Mouse (Mus musculus): ENCODE results near the gene Kif1b. TPM values are rescaled to one million over a fixed set of nuclear protein-coding genes. Genes with fewer than 3 reads are reported as not detected.
A peak's percentile ranks its signal among the peaks of the same experiment; 100 is the strongest.

Kif1b gene
- polyA plus RNA-seq, 2 experiments, result 3.6 to 4.6 TPM

- no peaks in the 10 kb centered on the region for H3K9me3 ChIP-seq (ENCODE audit: control insufficient read depth, low read length)
- peak within 1 kb of the TSS; percentile 71 to 76 for H3K4me3 ChIP-seq (ENCODE audit: insufficient read depth in 1 of 2, low read depth in 2 of 2, low read length in 2 of 2)
- peaks cover 3 to 4% of the 10 kb centered on the region in 2 experiments; a peak in 2 of 4 replicates for H3K4me1 ChIP-seq (replicated peaks; ENCODE audit: control insufficient read depth in 2 of 2, insufficient read depth in 2 of 2, low read length in 1 of 2)
- H3K9ac ChIP-seq (replicated peaks), result peak within 1 kb of the TSS; percentile 79
- peak; percentile 90 for ATAC-seq (ENCODE audit: insufficient read depth)
- H3K27ac ChIP-seq, result peak within 1 kb of the TSS; percentile 52
- no peaks in the 10 kb centered on the region for H3K27me3 ChIP-seq (ENCODE audit: control insufficient read depth, insufficient read depth, low read length)
- DNase-seq (ENCODE audit: low read depth in 3 of 3, low spot score in 3 of 3), result peak; percentile 69 to 77 (median 69)
- peak within 1 kb of the TSS; percentile 89 for H3K4me2 ChIP-seq (ENCODE audit: low read depth)
- WGBS (ENCODE audit: insufficient replicate concordance), result under 1% methylated on average over 61 of the region's 68 CpGs
- no peaks in the 10 kb centered on the region for H3K36me3 ChIP-seq (replicated peaks; ENCODE audit: control insufficient read depth, insufficient read depth, low read depth)
- TF ChIP-seq CTCF (IDR thresholded peaks at IDR 0.05; ENCODE audit: low read depth), result peak; percentile 98
- no peak for TF ChIP-seq EP300 (IDR thresholded peaks at IDR 0.05; ENCODE audit: low read depth)
Observed at GRCm38 (mm10) chr4:149136982-149137770, 170.3 kb downstream of the Kif1b start, which contains the start of gene Cenps. Cenps (minus strand) TSS chr4:149137629.

- Histone ChIP-seq H3K36me3 (replicated peaks; ENCODE audit: control insufficient read depth, insufficient read depth, low read depth) (no peaks in the 10 kb centered on the region), H3K9ac (replicated peaks) (peak overlapping the region; percentile 79)
- no peak for ATAC-seq (ENCODE audit: insufficient read depth)
Observed at GRCm38 (mm10) chr4:149136116-149136850, 171.2 kb downstream of the Kif1b start.

GRCm38 (mm10) chr4:149133395-149133794, 174.1 kb downstream of the Kif1b start:
- ATAC-seq (ENCODE audit: insufficient read depth), result no peak
- no peak for TF ChIP-seq EP300 (IDR thresholded peaks at IDR 0.05; ENCODE audit: low read depth)
- TF ChIP-seq CTCF (IDR thresholded peaks at IDR 0.05; ENCODE audit: low read depth), result no peak
- no peak for DNase-seq (ENCODE audit: low read depth in 3 of 3, low spot score in 3 of 3)
- Histone ChIP-seq H3K9ac (replicated peaks) (no peak overlapping the region), H3K4me2 (ENCODE audit: low read depth) (no peak overlapping the region), H3K36me3 (replicated peaks; ENCODE audit: control insufficient read depth, insufficient read depth, low read depth) (no peaks in the 10 kb centered on the region; the same call in 1 of the 2 replicates), H3K27ac (no peak overlapping the region), H3K9me3 (ENCODE audit: control insufficient read depth, low read length) (no peaks in the 10 kb centered on the region), H3K27me3 (ENCODE audit: control insufficient read depth, insufficient read depth, low read length) (no peaks in the 10 kb centered on the region), H3K4me1 (replicated peaks; ENCODE audit: control insufficient read depth in 2 of 2, insufficient read depth in 2 of 2, low read length in 1 of 2) (peaks cover 3 to 4% of the 10 kb centered on the region in 2 experiments; a peak in 2 of 4 replicates), H3K4me3 (ENCODE audit: insufficient read depth in 1 of 2, low read depth in 2 of 2, low read length in 2 of 2) (no peak overlapping the region)
- WGBS (ENCODE audit: insufficient replicate concordance), result 70% methylated on average over 5 of the region's 5 CpGs

More at GRCm38 (mm10) chr4:149136116-149136850, 171.2 kb downstream of the Kif1b start:
- H3K9me3 ChIP-seq (ENCODE audit: control insufficient read depth, low read length), result no peaks in the 10 kb centered on the region
- no peak overlapping the region; the same call in 1 of the 2 replicates for H3K27ac ChIP-seq
- whole genome bisulfite sequencing (ENCODE audit: insufficient replicate concordance), result 71% methylated on average over 18 of the region's 18 CpGs
- peak overlapping the region; percentile 71 to 76 for H3K4me3 ChIP-seq (ENCODE audit: insufficient read depth in 1 of 2, low read depth in 2 of 2, low read length in 2 of 2)
- peak overlapping the region; percentile 89 for H3K4me2 ChIP-seq (ENCODE audit: low read depth)
- DNase-seq (ENCODE audit: low read depth in 3 of 3, low spot score in 3 of 3), result no peak
- no peaks in the 10 kb centered on the region for H3K27me3 ChIP-seq (ENCODE audit: control insufficient read depth, insufficient read depth, low read length)
- TF ChIP-seq CTCF (IDR thresholded peaks at IDR 0.05; ENCODE audit: low read depth), result no peak
- no peak for TF ChIP-seq EP300 (IDR thresholded peaks at IDR 0.05; ENCODE audit: low read depth)
- peaks cover 3 to 4% of the 10 kb centered on the region in 2 experiments; a peak in 2 of 4 replicates for H3K4me1 ChIP-seq (replicated peaks; ENCODE audit: control insufficient read depth in 2 of 2, insufficient read depth in 2 of 2, low read length in 1 of 2)

- no peaks in the 10 kb centered on the region for H3K9me3 ChIP-seq (ENCODE audit: control insufficient read depth, low read length)
- WGBS (ENCODE audit: insufficient replicate concordance), result 81% methylated on average over 21 of the region's 21 CpGs
- no peak overlapping the region for H3K27ac ChIP-seq
- no peaks in the 10 kb centered on the region for H3K27me3 ChIP-seq (ENCODE audit: control insufficient read depth, insufficient read depth, low read length)
- no peak overlapping the region for H3K4me2 ChIP-seq (ENCODE audit: low read depth)
- ATAC-seq (ENCODE audit: insufficient read depth) (no peak), DNase-seq (ENCODE audit: low read depth in 3 of 3, low spot score in 3 of 3) (no peak)
- H3K36me3 ChIP-seq (replicated peaks; ENCODE audit: control insufficient read depth, insufficient read depth, low read depth), result no peaks in the 10 kb centered on the region; the same call in 1 of the 2 replicates
- TF ChIP-seq EP300 (IDR thresholded peaks at IDR 0.05; ENCODE audit: low read depth) (no peak), CTCF (IDR thresholded peaks at IDR 0.05; ENCODE audit: low read depth) (no peak)
- no peak overlapping the region for H3K4me3 ChIP-seq (ENCODE audit: insufficient read depth in 1 of 2, low read depth in 2 of 2, low read length in 2 of 2)
- peaks cover 3 to 4% of the 10 kb centered on the region in 2 experiments; a peak in 2 of 4 replicates for H3K4me1 ChIP-seq (replicated peaks; ENCODE audit: control insufficient read depth in 2 of 2, insufficient read depth in 2 of 2, low read length in 1 of 2)
- no peak overlapping the region for H3K9ac ChIP-seq (replicated peaks)
Observed at GRCm38 (mm10) chr4:149131789-149132565, 175.5 kb downstream of the Kif1b start.

Measured in liver, embryonic 14.5 days (tissue).